Mouse (Mus musculus) neural tube, embryonic 13.5 days (tissue): ENCODE measurements around the gene Atp2b1. TPM values are rescaled to one million over a fixed set of nuclear protein-coding genes. Genes with fewer than 3 reads are reported as not detected.
A peak's percentile ranks its signal among the peaks of the same experiment; 100 is the strongest.

ENCODE experiments used
- ATAC-seq: fragments of 200-750 bp; cut with Nextera tagmentation; 2 replicates; pipeline ENCODE4 v1.8.0; 2017; ENCODE audit warnings: low read depth, mild to moderate bottlenecking, moderate TSS enrichment, moderate library complexity
- H3K27ac ChIP-seq: fragments of 300-500 bp; sonication (generic); replicated peaks from 2 replicates; pipeline ENCODE4 v1.5.1; 2015; ENCODE audit warnings: moderate library complexity, mild to moderate bottlenecking, inconsistent platforms
- H3K27me3 ChIP-seq: fragments of 300-500 bp; sonication (generic); 2 replicates; pipeline ENCODE4 v1.6.1; 2015; ENCODE audit warnings: mild to moderate bottlenecking, inconsistent platforms
- H3K36me3 ChIP-seq: fragments of 300-500 bp; sonication (generic); 2 replicates; pipeline ENCODE4 v1.6.1; 2015; ENCODE audit warnings: mild to moderate bottlenecking, inconsistent platforms
- H3K4me1 ChIP-seq: fragments of 300-500 bp; sonication (generic); replicated peaks from 2 replicates; pipeline ENCODE4 v1.6.1; 2015; ENCODE audit warnings: inconsistent platforms
- H3K4me2 ChIP-seq: fragments of 300-500 bp; sonication (generic); 2 replicates; pipeline ENCODE4 v1.6.1; 2015; ENCODE audit warnings: inconsistent platforms, mild to moderate bottlenecking, moderate library complexity
- H3K4me3 ChIP-seq: fragments of 300-500 bp; sonication (generic); 2 replicates; pipeline ENCODE4 v1.5.1; 2015; ENCODE audit warnings: mild to moderate bottlenecking, inconsistent platforms
- H3K9ac ChIP-seq: fragments of 300-500 bp; sonication (generic); 2 replicates; pipeline ENCODE4 v1.6.1; 2015; ENCODE audit warnings: moderate library complexity, mild to moderate bottlenecking, inconsistent platforms
- H3K9me3 ChIP-seq: fragments of 300-500 bp; sonication (generic); 2 replicates; pipeline ENCODE4 v1.6.1; 2016; ENCODE audit warnings: inconsistent platforms
- WGBS: fragments of 180-500 bp; shearing (Covaris S2); methylation state at CpG from one replicate; pipeline ENCODE4 v1.1.7; 2015; 5-methylcytosine and 5-hydroxymethylcytosine counted together
- polyA plus RNA-seq: library from polyadenylated mRNA; unstranded; fragments of >200 nt; fragmentation: Nextera tagmentation; extraction: Ambion mirVana; gene quantifications from 2 replicates; pipeline ENCODE4 v1.2.1, GENCODE M21; 2015

Gene Atp2b1
- polyA plus RNA-seq, 1 experiment from 2014 or later, result 269 TPM

- 82% methylated on average over 4 of the region's 4 CpGs for WGBS
- no peaks in the 10 kb centered on the region for H3K36me3 ChIP-seq
- peaks cover 19% of the 10 kb centered on the region for H3K4me1 ChIP-seq
- no peak for ATAC-seq
- H3K9me3 ChIP-seq, result no peaks in the 10 kb centered on the region
- no peaks in the 10 kb centered on the region for H3K27me3 ChIP-seq
- no peak overlapping the region for H3K4me3 ChIP-seq
- no peak overlapping the region for H3K9ac ChIP-seq
- H3K27ac ChIP-seq, result no peak overlapping the region
- no peak overlapping the region for H3K4me2 ChIP-seq
These were observed 10.9 kb downstream of the Atp2b1 start for GRCm38 (mm10) chr10:98925081-98925480.

DNA sequence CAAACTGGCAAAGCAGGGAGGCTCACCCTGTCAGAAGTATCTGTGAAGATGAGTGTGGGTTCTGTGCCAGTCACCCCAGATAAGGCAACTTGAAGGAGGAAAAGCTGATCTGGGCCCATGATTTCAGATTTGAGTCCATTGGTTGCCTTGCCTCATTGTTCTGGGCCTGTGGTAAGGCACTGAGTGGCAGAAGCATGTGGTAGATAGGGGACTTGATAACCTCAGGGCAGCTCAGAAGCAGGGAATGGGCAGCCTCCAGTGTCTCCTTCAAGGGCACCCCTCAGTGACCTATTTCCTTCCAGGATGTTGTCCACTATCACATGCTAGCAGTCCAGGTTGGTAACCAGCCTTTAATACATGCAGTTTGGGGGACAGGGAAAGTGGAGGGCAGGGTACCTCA lies 12.8 kb downstream of the Atp2b1 start:
- H3K27ac ChIP-seq, result no peak overlapping the region
- no peak for ATAC-seq

GRCm38 (mm10) chr10:98929444-98929843 lies 15.2 kb downstream of the Atp2b1 start:
- no peak overlapping the region for H3K27ac ChIP-seq
- no peak overlapping the region for H3K4me3 ChIP-seq
- ATAC-seq, result no peak
- H3K27me3 ChIP-seq, result no peaks in the 10 kb centered on the region
- H3K4me2 ChIP-seq, result no peak overlapping the region
- H3K4me1 ChIP-seq, result peaks cover 20% of the 10 kb centered on the region
- no peak overlapping the region for H3K9ac ChIP-seq
- H3K9me3 ChIP-seq, result no peaks in the 10 kb centered on the region
- 40% methylated on average over 7 of the region's 7 CpGs for WGBS
- H3K36me3 ChIP-seq, result peaks cover 3% of the 10 kb centered on the region; the same call in 1 of the 2 replicates

More for the DNA sequence above, 12.8 kb downstream of the Atp2b1 start:
- H3K9ac ChIP-seq, result no peak overlapping the region
- H3K4me1 ChIP-seq, result peaks cover 17% of the 10 kb centered on the region
- H3K36me3 ChIP-seq, result no peaks in the 10 kb centered on the region
- H3K4me2 ChIP-seq, result no peak overlapping the region
- no peak overlapping the region for H3K4me3 ChIP-seq
- H3K27me3 ChIP-seq, result no peaks in the 10 kb centered on the region
- no peaks in the 10 kb centered on the region for H3K9me3 ChIP-seq

- ATAC-seq, result no peak
- Histone ChIP-seq H3K27ac (no peak overlapping the region), H3K4me1 (peaks cover 20% of the 10 kb centered on the region), H3K9me3 (no peaks in the 10 kb centered on the region), H3K36me3 (peaks cover 3% of the 10 kb centered on the region; the same call in 1 of the 2 replicates), H3K27me3 (no peaks in the 10 kb centered on the region), H3K4me2 (no peak overlapping the region), H3K9ac (no peak overlapping the region), H3K4me3 (no peak overlapping the region)
- 53% methylated on average over 11 of the region's 11 CpGs for WGBS
These were observed 15.9 kb downstream of the Atp2b1 start for GRCm38 (mm10) chr10:98930143-98930542.

DNA sequence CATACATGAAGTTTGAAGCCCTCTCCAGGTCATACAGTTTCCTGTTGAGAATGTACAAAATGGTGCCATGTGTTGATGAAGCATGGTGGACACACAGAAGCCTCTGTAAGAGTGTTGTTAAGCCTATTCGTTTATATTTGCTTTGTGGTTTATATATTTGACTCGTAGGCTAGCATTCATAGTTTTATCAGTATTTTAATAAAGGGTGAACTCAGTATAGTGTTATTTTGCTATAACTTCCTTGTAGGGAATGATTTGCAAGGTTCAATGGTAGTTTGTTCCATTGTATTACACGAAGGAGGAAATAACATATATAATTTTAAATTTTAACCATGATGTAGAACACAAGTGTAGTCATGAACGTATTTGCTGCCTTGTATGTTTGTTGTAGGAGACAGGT lies 25.9 kb downstream of the Atp2b1 start:
- Histone ChIP-seq H3K4me3 (no peak overlapping the region), H3K9ac (no peak overlapping the region), H3K4me1 (peaks cover 8% of the 10 kb centered on the region; the same call in 1 of the 2 replicates), H3K27ac (no peak overlapping the region), H3K27me3 (no peaks in the 10 kb centered on the region), H3K36me3 (0 out of 2 replicates have a peak, but pooled peaks cover 4% of the 10 kb centered on the region), H3K9me3 (no peaks in the 10 kb centered on the region), H3K4me2 (no peak overlapping the region)
- no peak for ATAC-seq
- WGBS, result 92% methylated on average over 4 of the region's 4 CpGs

GRCm38 (mm10) chr10:98940799-98941198 lies 26.6 kb downstream of the Atp2b1 start:
- peaks cover 8% of the 10 kb centered on the region; the same call in 1 of the 2 replicates for H3K4me1 ChIP-seq
- H3K4me3 ChIP-seq, result no peak overlapping the region
- H3K27ac ChIP-seq, result no peak overlapping the region
- no peak overlapping the region for H3K4me2 ChIP-seq
- no peak for ATAC-seq
- no peak overlapping the region for H3K9ac ChIP-seq
- no peaks in the 10 kb centered on the region for H3K9me3 ChIP-seq
- WGBS, result 90% methylated on average over 2 of the region's 2 CpGs
- H3K36me3 ChIP-seq, result 0 out of 2 replicates have a peak, but pooled peaks cover 4% of the 10 kb centered on the region
- H3K27me3 ChIP-seq, result no peaks in the 10 kb centered on the region

DNA sequence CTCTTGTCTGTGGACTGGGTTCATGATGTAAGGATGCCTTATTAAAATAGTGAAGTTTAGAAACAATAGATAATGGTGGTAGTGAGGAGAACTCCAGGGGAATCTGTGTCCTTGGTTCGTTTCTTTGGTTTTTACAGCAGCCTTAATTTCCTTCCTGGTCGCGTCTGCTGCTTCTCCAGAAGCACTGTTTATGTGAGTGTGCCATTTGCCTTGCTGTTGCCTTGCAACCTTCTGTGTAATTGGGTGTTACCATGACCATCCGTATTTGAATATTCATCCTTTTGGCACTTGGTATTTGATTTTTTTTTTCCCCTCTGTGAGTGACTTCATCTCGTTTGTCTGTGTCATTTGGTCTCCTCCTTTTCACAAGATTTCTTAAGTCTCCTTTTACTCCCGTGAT lies 27.8 kb downstream of the Atp2b1 start:
- Histone ChIP-seq H3K27ac (no peak overlapping the region), H3K4me1 (peaks cover 17% of the 10 kb centered on the region), H3K27me3 (no peaks in the 10 kb centered on the region), H3K36me3 (no peaks in the 10 kb centered on the region), H3K9me3 (no peaks in the 10 kb centered on the region), H3K9ac (no peak overlapping the region), H3K4me2 (no peak overlapping the region), H3K4me3 (no peak overlapping the region)
- no peak for ATAC-seq
- WGBS, result 51% methylated on average over 6 of the region's 6 CpGs

GRCm38 (mm10) chr10:98942999-98943398 lies 28.8 kb downstream of the Atp2b1 start:
- peaks cover 27% of the 10 kb centered on the region for H3K4me1 ChIP-seq
- no peak overlapping the region for H3K4me3 ChIP-seq
- no peak overlapping the region for H3K4me2 ChIP-seq
- H3K36me3 ChIP-seq, result no peaks in the 10 kb centered on the region
- H3K9ac ChIP-seq, result no peak overlapping the region
- H3K9me3 ChIP-seq, result no peaks in the 10 kb centered on the region
- ATAC-seq, result no peak
- 76% methylated on average over 8 of the region's 8 CpGs for WGBS
- no peaks in the 10 kb centered on the region for H3K27me3 ChIP-seq
- H3K27ac ChIP-seq, result no peak overlapping the region

- H3K4me2 ChIP-seq, result no peak overlapping the region
- ATAC-seq, result no peak
- H3K36me3 ChIP-seq, result no peaks in the 10 kb centered on the region
- no peak overlapping the region for H3K27ac ChIP-seq
- no peak overlapping the region for H3K4me3 ChIP-seq
- no peaks in the 10 kb centered on the region for H3K27me3 ChIP-seq
- H3K9me3 ChIP-seq, result no peaks in the 10 kb centered on the region
- H3K4me1 ChIP-seq, result peaks cover 35% of the 10 kb centered on the region
- no peak overlapping the region for H3K9ac ChIP-seq
- 83% methylated on average over 8 of the region's 8 CpGs for WGBS
These were observed 29.7 kb downstream of the Atp2b1 start for GRCm38 (mm10) chr10:98943894-98944293.

GRCm38 (mm10) chr10:98946031-98946791 lies 32.0 kb downstream of the Atp2b1 start:
- no peak overlapping the region for H3K27ac ChIP-seq

GRCm38 (mm10) chr10:98947206-98947605 lies 33.0 kb downstream of the Atp2b1 start:
- Histone ChIP-seq H3K4me1 (peaks cover 33% of the 10 kb centered on the region), H3K27me3 (no peaks in the 10 kb centered on the region), H3K27ac (peak overlapping the region; percentile 33; the same call in 1 of the 2 replicates), H3K4me2 (no peak overlapping the region), H3K36me3 (no peaks in the 10 kb centered on the region), H3K4me3 (no peak overlapping the region), H3K9ac (no peak overlapping the region), H3K9me3 (no peaks in the 10 kb centered on the region)
- ATAC-seq, result no peak
- WGBS, result 30% methylated on average over 2 of the region's 2 CpGs

More at GRCm38 (mm10) chr10:98946031-98946791, 32.0 kb downstream of the Atp2b1 start:
- no peaks in the 10 kb centered on the region for H3K36me3 ChIP-seq
- no peak overlapping the region for H3K4me3 ChIP-seq
- no peak overlapping the region for H3K9ac ChIP-seq
- ATAC-seq, result no peak
- H3K9me3 ChIP-seq, result no peaks in the 10 kb centered on the region
- H3K4me1 ChIP-seq, result peaks cover 40% of the 10 kb centered on the region
- 56% methylated on average over 9 of the region's 9 CpGs for WGBS
- no peak overlapping the region for H3K4me2 ChIP-seq
- H3K27me3 ChIP-seq, result no peaks in the 10 kb centered on the region

- Histone ChIP-seq H3K27me3 (no peaks in the 10 kb centered on the region), H3K4me2 (no peak overlapping the region), H3K9ac (no peak overlapping the region), H3K4me1 (peaks cover 32% of the 10 kb centered on the region), H3K9me3 (no peaks in the 10 kb centered on the region), H3K36me3 (no peaks in the 10 kb centered on the region), H3K4me3 (no peak overlapping the region), H3K27ac (0 out of 2 replicates have a peak overlapping the region, but pooled peaks have one; percentile 33)
- 55% methylated on average over 5 of the region's 5 CpGs for WGBS
- ATAC-seq, result no peak
These were observed 33.9 kb downstream of the Atp2b1 start for GRCm38 (mm10) chr10:98948096-98948495.

GRCm38 (mm10) chr10:98949750-98950149 lies 35.5 kb downstream of the Atp2b1 start:
- Histone ChIP-seq H3K27ac (no peak overlapping the region), H3K4me3 (no peak overlapping the region), H3K9me3 (no peaks in the 10 kb centered on the region), H3K36me3 (no peaks in the 10 kb centered on the region), H3K9ac (no peak overlapping the region), H3K27me3 (no peaks in the 10 kb centered on the region), H3K4me2 (no peak overlapping the region), H3K4me1 (peaks cover 32% of the 10 kb centered on the region)
- no peak for ATAC-seq
- WGBS, result 81% methylated on average over 1 of the region's 1 CpGs
